In genomic region chr2:49655195-49655873, GRCm38 (mm10) we compare ENCODE assay signal across 12 mouse cellular contexts. TPM values are rescaled to one million over a fixed set of nuclear protein-coding genes. Genes with fewer than 3 reads are reported as not detected.
A peak's percentile ranks its signal among the peaks of the same experiment; 100 is the strongest.
DNase-seq lines count a peak whose midpoint lies in the region; ATAC-seq and TF ChIP-seq lines count a peak whose summit lies in the region.
"Had no signal": no experiment of that assay in that cellular context is flagged by ENCODE, and none has a peak within 500 bp of the region (broad histone marks: within the 10 kb centered on the region; RNA-seq: fewer than 3 reads in every experiment).

No protein-coding gene starts in this region.

- peaks cover 37% of the 10 kb centered on the region for H3K4me1 ChIP-seq in forebrain, embryonic 16.5 days (replicated peaks; ENCODE audit: control insufficient read depth, insufficient read depth, low read length)
- peaks cover 47% of the 10 kb centered on the region for H3K4me1 ChIP-seq in midbrain, embryonic 14.5 days (ENCODE audit: control insufficient read depth, insufficient read depth, low read length)
- H3K4me1 ChIP-seq in thymus, adult 2 months (replicated peaks; ENCODE audit: control insufficient read depth, insufficient read depth, low read length): no peaks in the 10 kb centered on the region

- intact Hi-C loops in left cerebral cortex, postnatal 14 days (cut with DNase I): no loop called here

- H3K9ac ChIP-seq in forebrain, embryonic 16.5 days (replicated peaks; ENCODE audit: low read depth, low read length): no peak overlapping the region
- peak overlapping the region; percentile 36 for H3K9ac ChIP-seq in midbrain, embryonic 14.5 days (replicated peaks; ENCODE audit: low read length)

- H3K4me3 ChIP-seq in forebrain, embryonic 16.5 days (replicated peaks; ENCODE audit: low read length): no peak overlapping the region
- no peak overlapping the region for H3K4me3 ChIP-seq in midbrain, embryonic 14.5 days (replicated peaks; ENCODE audit: low read depth, low read length)
- no peak overlapping the region for H3K4me3 ChIP-seq in thymus, adult 2 months (ENCODE audit: control insufficient read depth, insufficient read depth, low read length)
- H3K4me3 ChIP-seq: erythroblast, embryonic 14.5 days had no signal

- H3K27ac ChIP-seq in forebrain, embryonic 16.5 days (ENCODE audit: low read length): peak overlapping the region; percentile 75
- H3K27ac ChIP-seq in midbrain, embryonic 14.5 days (replicated peaks; ENCODE audit: low read depth, low read length): peak overlapping the region; percentile 63
- H3K27ac ChIP-seq in thymus, adult 2 months (ENCODE audit: control insufficient read depth, insufficient read depth, low read length): no peak overlapping the region

- peak; percentile 82 for ATAC-seq in forebrain, embryonic 16.5 days
- peak; percentile 46 for ATAC-seq in midbrain, embryonic 14.5 days (ENCODE audit: low FRiP score, low TSS enrichment)

- peak overlapping the region; percentile 11; the same call in 1 of the 2 replicates for H3K4me2 ChIP-seq in forebrain, embryonic 16.5 days (ENCODE audit: low read length)
- peak overlapping the region; percentile 22 for H3K4me2 ChIP-seq in midbrain, embryonic 14.5 days (ENCODE audit: low read length)

- no peaks in the 10 kb centered on the region for H3K9me3 ChIP-seq in forebrain, embryonic 16.5 days (ENCODE audit: control insufficient read depth, low read length)
- H3K9me3 ChIP-seq in midbrain, embryonic 14.5 days (ENCODE audit: control insufficient read depth, low read length): no peaks in the 10 kb centered on the region
- H3K9me3 ChIP-seq: G1E had no signal

- TF ChIP-seq POLR2A in thymus, adult 2 months (IDR thresholded peaks at IDR 0.05; ENCODE audit: control insufficient read depth, extremely low read depth, insufficient read depth, low read length, poor library complexity): no peak

- TF ChIP-seq CTCF in thymus, adult 2 months (IDR thresholded peaks at IDR 0.05; ENCODE audit: borderline replicate concordance, control insufficient read depth, extremely low read depth, insufficient read depth, low read length, poor library complexity): no peak

- no peaks in the 10 kb centered on the region for H3K36me3 ChIP-seq in forebrain, embryonic 16.5 days (ENCODE audit: control insufficient read depth, insufficient read depth)
- 0 out of 2 replicates have a peak, but pooled peaks cover 8% of the 10 kb centered on the region for H3K36me3 ChIP-seq in midbrain, embryonic 14.5 days (ENCODE audit: control insufficient read depth, insufficient read depth, low read length)
- no peaks in the 10 kb centered on the region for H3K36me3 ChIP-seq in thymus, adult 2 months (ENCODE audit: control insufficient read depth, insufficient read depth, low read length)
- H3K36me3 ChIP-seq: G1E had no signal

- WGBS in forebrain, embryonic 16.5 days: 7% methylated on average over 11 of the region's 11 CpGs
- WGBS in midbrain, embryonic 14.5 days: 21% methylated on average over 11 of the region's 11 CpGs
- 89% methylated on average over 11 of the region's 11 CpGs for WGBS in thymus, adult 2 months

- DNase-seq in left cerebral cortex, postnatal 14 days (ENCODE audit: low spot score in 2 of 2): peak; percentile 46 to 48
- no peak for DNase-seq in left cerebral cortex, adult 18-20 months (ENCODE audit: low spot score in 2 of 2)
- DNase-seq in cerebellum, adult 18-20 months: peak; percentile 77 to 80
- peak; percentile 74 for DNase-seq in midbrain, embryonic 14.5 days
- no peak for DNase-seq in thymus, adult 2 months
- DNase-seq in B cell, adult 2 months: no peak
- DNase-seq in spleen, adult 12 weeks (ENCODE audit: low spot score): no peak
- DNase-seq: heart, postnatal 4 days had no signal

- no peaks in the 10 kb centered on the region for H3K27me3 ChIP-seq in forebrain, embryonic 16.5 days (replicated peaks; ENCODE audit: control insufficient read depth, insufficient read depth, low read length)
- no peaks in the 10 kb centered on the region for H3K27me3 ChIP-seq in midbrain, embryonic 14.5 days (ENCODE audit: control insufficient read depth, insufficient read depth, low read length)
- H3K27me3 ChIP-seq in thymus, adult 2 months (ENCODE audit: control insufficient read depth, insufficient read depth, low read length): no peaks in the 10 kb centered on the region

RNA-seq across cellular contexts. Expression of gene Kif5c, which starts 36.2 kb away (rescaled TPM):
- 100 to 1,000 TPM; 532 to 560 TPM for total RNA-seq in left cerebral cortex, postnatal 14 days (2021)
- 100 to 1,000 TPM; 536 to 540 TPM for total RNA-seq in left cerebral cortex, adult 18-20 months (2021)
- 173 and 180 TPM in 2 replicates for polyA plus RNA-seq in forebrain, embryonic 16.5 days (2015; fragmentation: Nextera tagmentation; extraction: Ambion mirVana)
- polyA plus RNA-seq in midbrain, embryonic 14.5 days (2014; fragmentation: Nextera tagmentation; extraction: Ambion mirVana): 221 and 251 TPM in 2 replicates
- polyA plus RNA-seq in thymus, adult 2 months (2012; rRNA removed): 0.40 and 1.4 TPM in 2 replicates
- total RNA-seq: megakaryocyte progenitor cell, adult 5-6 weeks had no signal
- polyA plus RNA-seq: erythroblast, embryonic 14.5 days had no signal

Comparison
In these comparisons a context has a peak if more than half of its experiments do, and no peak if none do; other contexts are left out.
1. DNase-seq: peak in left cerebral cortex, postnatal 14 days (2 of 2), cerebellum, adult 18-20 months (2 of 2) and midbrain, embryonic 14.5 days (single experiment); none in left cerebral cortex, adult 18-20 months (0 of 2), thymus, adult 2 months (single experiment), B cell, adult 2 months (0 of 2) and spleen, adult 12 weeks (single experiment).
2. RNA of gene Kif5c, which starts 36.2 kb away (polyA plus RNA-seq): 221 to 251 TPM in midbrain, embryonic 14.5 days and 173 to 180 TPM in forebrain, embryonic 16.5 days; 0.40 to 1.4 TPM in thymus, adult 2 months; every median in the first group is over 10 times any median in the second.